Mouse (Mus musculus) adrenal gland, adult 8-10 months (tissue): ENCODE data around the gene Leap2. TPM values are rescaled to one million over a fixed set of nuclear protein-coding genes. Genes with fewer than 3 reads are reported as not detected.
A peak's percentile ranks its signal among the peaks of the same experiment; 100 is the strongest.

Source experiments
- DNase-seq: peaks from one replicate; pipeline ENCODE4 v3.0.0; 2022
- total RNA-seq, 4 experiments: library from RNA; stranded (reverse); gene quantifications; 2 replicates each; pipeline ENCODE4 v1.2.4; 2022

Gene Leap2
- total RNA-seq = not detected

- DNase-seq = no peak
These were observed at the start of gene Leap2 for GRCm38 (mm10) chr11:53423036-53423435. Gene Leap2 (minus strand): TSS chr11:53423170.

- no peak for DNase-seq
These were observed 49.7 kb upstream of the Leap2 start for GRCm38 (mm10) chr11:53472709-53473108.

- DNase-seq = peak; percentile 69
These were observed 47.2 kb upstream of the Leap2 start, which contains the start of gene Gm9837 for GRCm38 (mm10) chr11:53469968-53470695. Gene Gm9837 (minus strand): TSS chr11:53470479.

GRCm38 (mm10) chr11:53469294-53469967, 46.5 kb upstream of the Leap2 start:
- DNase-seq = no peak

GRCm38 (mm10) chr11:53466231-53466971, 43.4 kb upstream of the Leap2 start:
- no peak for DNase-seq

- DNase-seq = no peak
These were observed 40.8 kb upstream of the Leap2 start for GRCm38 (mm10) chr11:53463551-53464424.

- DNase-seq = no peak
These were observed 38.8 kb upstream of the Leap2 start for GRCm38 (mm10) chr11:53461727-53462126.

GRCm38 (mm10) chr11:53460192-53460591, 37.2 kb upstream of the Leap2 start:
- DNase-seq = no peak

- DNase-seq = no peak
These were observed 36.0 kb upstream of the Leap2 start for GRCm38 (mm10) chr11:53458996-53459395.

- DNase-seq = no peak
These were observed 34.5 kb upstream of the Leap2 start for GRCm38 (mm10) chr11:53457372-53457954.

GRCm38 (mm10) chr11:53456474-53457371, 33.8 kb upstream of the Leap2 start, which contains the start of the genes Gm10447 and Shroom1:
Gene Gm10447 (minus strand): TSS chr11:53457110.
Gene Shroom1 (plus strand): TSS chr11:53457205.
- DNase-seq = no peak

GRCm38 (mm10) chr11:53453031-53453430, 30.1 kb upstream of the Leap2 start:
- DNase-seq = no peak

GRCm38 (mm10) chr11:53452396-53452795, 29.4 kb upstream of the Leap2 start:
- DNase-seq = no peak

- no peak for DNase-seq
These were observed 28.4 kb upstream of the Leap2 start for GRCm38 (mm10) chr11:53451361-53451760.

- no peak for DNase-seq
These were observed 27.2 kb upstream of the Leap2 start for GRCm38 (mm10) chr11:53450070-53450705.

- no peak for DNase-seq
These were observed 25.6 kb upstream of the Leap2 start for GRCm38 (mm10) chr11:53448529-53448928.

- no peak for DNase-seq
These were observed 25.0 kb upstream of the Leap2 start for GRCm38 (mm10) chr11:53447996-53448395.

- no peak for DNase-seq
These were observed 23.2 kb upstream of the Leap2 start for GRCm38 (mm10) chr11:53446183-53446582.

GRCm38 (mm10) chr11:53445562-53445961, 22.6 kb upstream of the Leap2 start:
- DNase-seq = peak; percentile 64

GRCm38 (mm10) chr11:53443861-53444260, 20.9 kb upstream of the Leap2 start:
- no peak for DNase-seq
